Mouse (Mus musculus) frontal cortex, postnatal 36 days (tissue): ENCODE measurements around the gene Esrra.
A peak's percentile ranks its signal among the peaks of the same experiment; 100 is the strongest.

ENCODE experiments used
- DNase-seq, 2 experiments: peaks; one replicate each; pipeline ENCODE4 v3.0.0; 2022; ENCODE audit warnings: low spot score in 2 of 2

Gene Esrra

DNA sequence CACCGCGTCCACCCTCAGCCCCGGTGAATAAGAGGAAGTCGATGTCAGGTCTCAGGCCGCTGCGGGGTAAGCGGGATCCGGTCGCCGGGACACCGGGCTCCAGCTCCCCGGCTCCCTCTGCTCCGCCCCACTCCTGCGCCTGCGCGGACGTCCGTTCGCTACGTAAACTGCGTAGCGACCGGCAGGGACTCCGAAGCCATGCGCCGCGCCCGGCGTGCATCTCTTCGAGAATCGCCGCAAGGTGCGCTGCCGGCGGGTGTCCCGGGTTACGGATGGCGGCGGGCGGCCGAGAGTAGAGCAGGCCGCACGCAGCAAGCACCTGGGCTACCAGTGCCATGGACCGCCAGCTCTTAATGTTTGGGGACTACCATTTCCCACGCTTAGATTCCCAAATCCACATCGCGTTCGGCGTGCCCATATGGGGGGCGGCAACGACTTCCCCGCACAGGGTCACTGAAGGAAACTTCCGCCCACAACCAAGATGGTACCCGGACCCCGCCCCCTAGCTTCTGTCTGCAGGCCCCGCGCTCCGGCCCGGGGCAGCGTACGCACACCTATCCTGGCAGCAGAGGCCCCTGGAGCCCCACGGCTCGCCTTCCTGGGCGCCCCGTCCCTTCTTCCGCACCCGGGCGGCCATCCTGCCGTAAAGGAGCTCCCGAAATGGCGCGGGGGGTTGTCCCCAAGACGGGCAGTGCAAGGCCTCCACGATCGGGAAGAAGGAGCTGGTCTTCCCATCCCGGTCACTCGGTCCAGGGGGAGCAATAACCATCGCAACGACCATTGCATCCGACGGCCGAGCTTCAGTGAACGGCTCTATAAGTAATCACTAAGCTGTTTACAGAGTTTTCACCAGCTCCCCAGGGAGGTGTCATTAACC is 20.0 kb upstream of the Esrra start, which contains the start of gene Bad:
Gene Bad (plus strand): TSS at position 490 of the 877 bp plus-strand sequence.
- DNase-seq, result peak; percentile 94

- no peak for DNase-seq
Measured at GRCm38 (mm10) chr19:6940396-6941351, 19.1 kb upstream of the Esrra start.

- DNase-seq, result no peak
Measured at GRCm38 (mm10) chr19:6939106-6940002, 17.7 kb upstream of the Esrra start.

- DNase-seq, result no peak
Measured at GRCm38 (mm10) chr19:6937541-6938465, 16.2 kb upstream of the Esrra start.

- DNase-seq, result no peak
Measured at GRCm38 (mm10) chr19:6936299-6936698, 14.7 kb upstream of the Esrra start.

GRCm38 (mm10) chr19:6934195-6934977 is 12.8 kb upstream of the Esrra start, which contains the start of gene Kcnk4:
Kcnk4 (minus strand) TSS chr19:6934515.
- DNase-seq, result no peak

DNA sequence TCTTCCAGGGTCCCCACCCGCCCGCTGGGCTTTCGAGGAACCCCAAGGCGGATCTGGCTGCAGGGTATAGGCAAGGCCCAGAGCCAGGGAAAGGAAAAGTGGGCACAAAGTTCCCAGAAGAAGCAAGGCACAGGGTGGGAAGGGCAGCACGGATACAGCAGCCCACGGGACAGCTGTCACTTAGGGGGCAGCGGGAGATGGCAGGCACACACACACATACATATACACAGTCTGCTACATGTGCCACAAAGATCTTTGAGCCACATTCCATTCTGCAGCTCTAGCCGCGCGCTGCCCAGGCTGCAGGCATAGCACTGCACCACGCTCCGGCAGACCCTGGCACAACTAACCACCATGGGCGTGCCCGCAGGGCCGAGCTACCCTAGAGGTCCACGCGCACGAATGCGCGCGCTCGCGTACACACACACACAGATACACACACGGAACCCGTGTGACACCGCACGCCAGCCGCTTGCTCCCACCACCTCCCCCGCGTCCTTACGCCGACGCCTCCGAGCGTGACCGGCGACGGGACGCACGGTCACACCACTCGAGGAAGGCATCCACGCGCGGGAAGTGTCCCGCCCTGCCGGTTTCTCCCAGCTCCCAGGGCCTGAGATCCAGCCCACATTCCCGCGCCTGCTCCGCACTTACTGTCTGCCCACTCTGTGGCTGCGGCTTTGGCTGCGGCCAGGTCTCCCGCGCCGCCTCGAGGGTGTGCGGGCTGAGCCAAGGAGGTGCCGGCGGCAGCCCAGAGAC is 12.0 kb upstream of the Esrra start:
- DNase-seq, result peak; percentile 71 to 72

- no peak for DNase-seq
Measured at GRCm38 (mm10) chr19:6933102-6933435, 11.5 kb upstream of the Esrra start.

GRCm38 (mm10) chr19:6932018-6932417 is 10.4 kb upstream of the Esrra start:
- no peak for DNase-seq

DNA sequence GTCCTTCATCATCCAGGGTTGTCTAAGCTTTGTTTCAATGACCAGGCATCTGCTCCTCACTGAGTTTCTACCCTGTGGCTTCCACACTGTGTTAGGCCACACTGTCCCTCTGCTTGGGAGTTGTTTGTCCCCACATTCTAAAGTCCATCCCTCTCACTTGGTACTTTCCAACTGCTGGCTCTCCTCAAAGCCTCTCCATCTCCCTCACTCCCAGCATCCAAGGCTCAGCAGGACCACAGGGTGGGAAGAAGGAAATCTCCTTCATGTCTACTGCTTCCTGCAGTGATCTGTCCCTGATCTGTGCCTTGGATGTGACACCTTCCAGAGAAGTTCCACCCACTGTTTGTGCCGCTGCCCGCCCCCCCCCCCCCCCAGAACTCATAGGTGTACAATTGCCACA is 9.4 kb upstream of the Esrra start:
- no peak for DNase-seq

DNA sequence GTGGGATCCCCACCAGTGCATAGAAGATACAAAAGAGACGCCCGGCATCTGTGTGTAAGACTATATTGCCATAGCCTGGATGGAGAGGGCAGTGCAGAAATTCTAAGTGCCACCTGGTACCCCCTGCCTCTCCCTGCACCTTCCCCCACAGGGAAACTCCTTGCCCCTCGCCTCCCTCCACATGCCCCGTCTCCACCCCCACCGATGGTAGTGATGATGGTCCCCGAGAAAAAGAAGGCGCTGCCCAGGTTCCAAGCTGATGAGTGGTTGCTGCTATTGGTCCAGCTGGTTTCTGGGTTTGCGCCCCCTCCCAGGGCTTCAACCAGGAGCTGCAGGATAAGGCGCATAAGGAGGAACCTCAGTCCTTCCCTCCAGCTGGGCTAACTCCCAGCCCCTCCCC is 6.5 kb upstream of the Esrra start:
- DNase-seq, result no peak

DNA sequence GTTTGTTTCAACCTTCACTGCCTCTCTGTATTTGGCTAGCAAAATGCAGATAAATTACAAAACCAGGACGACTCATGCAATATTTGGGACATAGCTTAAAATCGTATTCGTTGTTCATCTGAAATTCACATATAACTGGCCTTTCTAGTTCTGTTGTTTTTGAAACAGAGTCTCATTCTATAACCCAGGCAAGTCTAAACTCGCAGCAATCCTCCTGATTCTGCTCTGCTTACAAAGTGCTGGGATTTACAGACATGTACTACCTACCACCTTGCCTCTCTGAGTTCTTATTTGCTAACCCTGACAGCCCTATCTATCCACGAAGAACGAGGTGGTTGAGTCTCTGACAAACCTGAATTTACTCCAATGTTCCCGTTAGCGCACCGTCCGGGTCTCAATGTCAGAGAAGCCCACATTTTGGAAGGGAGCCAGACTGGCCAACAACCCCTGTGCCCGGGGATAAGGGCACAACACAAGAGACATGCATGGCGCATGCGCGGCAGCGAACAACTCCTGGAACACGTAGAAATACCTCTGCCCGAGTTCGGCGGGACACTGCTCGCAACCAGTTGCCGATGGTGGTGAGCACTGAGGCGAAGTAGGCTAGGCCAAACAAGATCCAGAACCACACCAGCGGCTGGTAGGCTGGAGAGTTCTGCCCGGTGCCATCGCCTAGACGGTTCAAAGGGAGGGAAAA is 5.1 kb upstream of the Esrra start:
- DNase-seq, result no peak

DNA sequence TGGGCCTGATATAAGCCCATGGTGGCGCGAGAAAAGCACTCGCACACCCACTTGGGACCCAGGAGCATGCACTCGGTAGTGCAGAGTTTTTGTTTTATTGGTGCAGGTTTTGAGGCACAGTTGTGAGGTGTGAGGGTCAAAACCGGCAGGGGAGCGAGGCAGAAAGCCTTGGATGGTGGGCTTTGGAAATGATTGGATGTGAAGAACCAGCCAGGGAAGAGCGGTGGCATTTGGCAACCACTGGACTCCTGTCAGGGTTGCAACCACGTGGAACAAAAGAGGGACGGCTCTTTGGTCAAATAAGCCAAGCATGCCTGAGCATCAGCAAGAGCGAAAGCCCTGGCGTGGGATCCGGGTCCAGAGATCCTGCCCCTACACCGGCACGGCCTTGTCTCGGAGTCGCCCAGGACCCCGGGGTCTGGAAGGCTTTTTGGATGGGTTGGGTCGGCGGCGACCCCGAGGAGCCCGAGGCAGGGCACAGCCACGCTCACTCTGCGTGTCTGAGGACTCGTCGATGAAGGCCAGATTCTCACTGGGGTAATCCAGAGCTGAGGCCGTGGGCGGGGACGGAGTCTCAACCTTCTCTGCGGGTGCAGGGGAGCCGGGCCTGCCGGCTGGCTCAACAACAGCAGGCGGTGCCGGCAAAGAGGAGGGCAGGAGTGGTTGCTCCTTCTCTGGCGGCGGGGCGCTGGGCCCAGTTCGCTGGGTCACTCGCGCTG is 4.2 kb upstream of the Esrra start:
- DNase-seq, result no peak

DNA sequence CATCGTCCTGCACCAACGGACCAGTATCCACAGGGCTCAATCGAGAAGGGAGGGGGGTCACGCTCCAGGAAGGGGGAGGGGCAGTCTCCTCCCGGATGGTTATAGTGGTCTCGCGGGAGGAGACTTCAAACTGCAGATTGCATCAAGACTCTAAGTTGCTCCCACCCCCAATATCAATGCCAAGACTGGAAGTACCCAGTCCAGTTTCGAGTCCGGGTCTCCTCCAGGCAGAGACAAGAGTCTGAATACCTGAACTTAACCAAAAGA is 3.6 kb upstream of the Esrra start, which contains the start of gene Catsperz:
Gene Catsperz (minus strand): TSS at position 74 of the 267 bp plus-strand sequence.
- no peak for DNase-seq

GRCm38 (mm10) chr19:6924461-6925306 is 3.1 kb upstream of the Esrra start:
- peak; percentile 88 to 93 for DNase-seq

GRCm38 (mm10) chr19:6922901-6923735 is 1.5 kb upstream of the Esrra start:
- DNase-seq, result no peak
